Mouse (Mus musculus) testis, adult 2 months (tissue): ENCODE measurements around the gene Ccdc162. TPM values are rescaled to one million over a fixed set of nuclear protein-coding genes. Genes with fewer than 3 reads are reported as not detected.
A peak's percentile ranks its signal among the peaks of the same experiment; 100 is the strongest.

ENCODE experiments used
- H3K27ac ChIP-seq: fragments of 200-500 bp; 2 replicates; pipeline ENCODE4 v1.5.1; 2012; ENCODE audit warnings: low read depth, low read length; ENCODE audit not compliant: control insufficient read depth, insufficient read depth
- H3K27me3 ChIP-seq: fragments of 200-500 bp; 2 replicates; pipeline ENCODE4 v1.6.1; 2012; ENCODE audit warnings: mild to moderate bottlenecking, low read length, moderate library complexity; ENCODE audit not compliant: control insufficient read depth, insufficient read depth
- H3K36me3 ChIP-seq: fragments of 200-500 bp; 2 replicates; pipeline ENCODE4 v1.6.1; 2012; ENCODE audit warnings: mild to moderate bottlenecking, low read length; ENCODE audit not compliant: control insufficient read depth, insufficient read depth
- H3K4me1 ChIP-seq: fragments of 200-500 bp; 2 replicates; pipeline ENCODE4 v1.6.1; 2012; ENCODE audit warnings: low read length; ENCODE audit not compliant: control insufficient read depth, insufficient read depth
- H3K4me3 ChIP-seq: fragments of 200-500 bp; 2 replicates; pipeline ENCODE4 v1.5.1; 2012; ENCODE audit warnings: low read depth, mild to moderate bottlenecking, low read length, moderate library complexity, mixed read lengths; ENCODE audit not compliant: control insufficient read depth
- CTCF ChIP-seq: fragments of 200-500 bp; IDR thresholded peaks from 2 replicates; pipeline ENCODE4 v1.5.1; 2012; ENCODE audit warnings: low read depth, mild to moderate bottlenecking, inconsistent platforms, low read length, moderate library complexity; ENCODE audit not compliant: control insufficient read depth, insufficient read depth, insufficient replicate concordance
- POLR2A ChIP-seq: fragments of 200-500 bp; IDR thresholded peaks from 2 replicates; pipeline ENCODE4 v1.6.1; 2012; ENCODE audit warnings: low read depth, mild to moderate bottlenecking, inconsistent platforms, low read length, moderate library complexity; ENCODE audit not compliant: control insufficient read depth
- polyA plus RNA-seq: library from polyadenylated mRNA; depleted of rRNA; stranded (reverse); fragments of >200 nt; gene quantifications from 2 replicates; pipeline ENCODE4 v1.2.3, GENCODE M21; 2012

Gene Ccdc162
- polyA plus RNA-seq, 1 experiment = 0.56 TPM

GRCm38 (mm10) chr10:41536714-41537113 is 179.7 kb downstream of the Ccdc162 start:
- no peaks in the 10 kb centered on the region for H3K4me1 ChIP-seq
- no peaks in the 10 kb centered on the region for H3K27me3 ChIP-seq
- no peak overlapping the region for H3K4me3 ChIP-seq
- TF ChIP-seq POLR2A (no peak), CTCF (no peak)
- no peak overlapping the region for H3K27ac ChIP-seq
- H3K36me3 ChIP-seq = no peaks in the 10 kb centered on the region

GRCm38 (mm10) chr10:41535991-41536390 is 180.4 kb downstream of the Ccdc162 start:
- H3K27ac ChIP-seq = no peak overlapping the region
- TF ChIP-seq CTCF = no peak
- H3K4me1 ChIP-seq = no peaks in the 10 kb centered on the region
- no peaks in the 10 kb centered on the region for H3K27me3 ChIP-seq
- no peaks in the 10 kb centered on the region for H3K36me3 ChIP-seq
- no peak overlapping the region for H3K4me3 ChIP-seq

GRCm38 (mm10) chr10:41529972-41530371 is 186.5 kb downstream of the Ccdc162 start:
- Histone ChIP-seq H3K27me3 (no peaks in the 10 kb centered on the region), H3K4me1 (no peaks in the 10 kb centered on the region), H3K36me3 (peaks cover 2% of the 10 kb centered on the region; the same call in 1 of the 2 replicates), H3K4me3 (no peak overlapping the region), H3K27ac (no peak overlapping the region)
- TF ChIP-seq POLR2A (no peak), CTCF (no peak)

- Histone ChIP-seq H3K4me1 (peaks cover 2% of the 10 kb centered on the region; the same call in 1 of the 2 replicates), H3K27me3 (no peaks in the 10 kb centered on the region), H3K4me3 (no peak overlapping the region), H3K27ac (no peak overlapping the region), H3K36me3 (peaks cover 2% of the 10 kb centered on the region; the same call in 1 of the 2 replicates)
- TF ChIP-seq POLR2A = no peak
Observed at GRCm38 (mm10) chr10:41525696-41526095, 190.7 kb downstream of the Ccdc162 start.

- peaks cover 2% of the 10 kb centered on the region; the same call in 1 of the 2 replicates for H3K4me1 ChIP-seq
- H3K27ac ChIP-seq = no peak overlapping the region
- TF ChIP-seq POLR2A = no peak
- TF ChIP-seq CTCF = no peak
- H3K27me3 ChIP-seq = no peaks in the 10 kb centered on the region
- peaks cover 2% of the 10 kb centered on the region; the same call in 1 of the 2 replicates for H3K36me3 ChIP-seq
- no peak overlapping the region for H3K4me3 ChIP-seq
Observed at GRCm38 (mm10) chr10:41523386-41523785, 193.0 kb downstream of the Ccdc162 start.

- Histone ChIP-seq H3K27ac (peak overlapping the region; percentile 96), H3K27me3 (no peaks in the 10 kb centered on the region), H3K4me1 (peaks cover 2% of the 10 kb centered on the region; the same call in 1 of the 2 replicates), H3K4me3 (peak overlapping the region; percentile 96; the same call in 1 of the 2 replicates), H3K36me3 (no peaks in the 10 kb centered on the region; the same call in 1 of the 2 replicates)
- TF ChIP-seq POLR2A = no peak
- TF ChIP-seq CTCF = no peak
Observed at GRCm38 (mm10) chr10:41520410-41520673, 196.1 kb downstream of the Ccdc162 start.

- TF ChIP-seq CTCF = no peak
- TF ChIP-seq POLR2A = no peak
- H3K27ac ChIP-seq = peak overlapping the region; percentile 96
- peaks cover 2% of the 10 kb centered on the region; the same call in 1 of the 2 replicates for H3K4me1 ChIP-seq
- no peaks in the 10 kb centered on the region for H3K27me3 ChIP-seq
- H3K36me3 ChIP-seq = no peaks in the 10 kb centered on the region; the same call in 1 of the 2 replicates
- H3K4me3 ChIP-seq = peak overlapping the region; percentile 96
Observed at GRCm38 (mm10) chr10:41519640-41520409, 196.6 kb downstream of the Ccdc162 start.

GRCm38 (mm10) chr10:41518981-41519618 is 197.3 kb downstream of the Ccdc162 start, which contains the start of gene Cd164:
Gene Cd164 (plus strand): TSS chr10:41519414.
- Histone ChIP-seq H3K27me3 (no peaks in the 10 kb centered on the region), H3K4me3 (peak within 1 kb of the TSS; percentile 96), H3K4me1 (peaks cover 2% of the 10 kb centered on the region; the same call in 1 of the 2 replicates), H3K36me3 (no peaks in the 10 kb centered on the region; the same call in 1 of the 2 replicates), H3K27ac (peak within 1 kb of the TSS; percentile 96)
- TF ChIP-seq POLR2A (peak; percentile 75), CTCF (no peak)
